Mouse (Mus musculus): ENCODE results near the gene Ipo9. TPM values are rescaled to one million over a fixed set of nuclear protein-coding genes. Genes with fewer than 3 reads are reported as not detected.

The Ipo9 gene
- polyA plus RNA-seq (2014; fragmentation: Nextera tagmentation; extraction: Ambion mirVana), result 176 and 217 TPM in 2 replicates

DNA sequence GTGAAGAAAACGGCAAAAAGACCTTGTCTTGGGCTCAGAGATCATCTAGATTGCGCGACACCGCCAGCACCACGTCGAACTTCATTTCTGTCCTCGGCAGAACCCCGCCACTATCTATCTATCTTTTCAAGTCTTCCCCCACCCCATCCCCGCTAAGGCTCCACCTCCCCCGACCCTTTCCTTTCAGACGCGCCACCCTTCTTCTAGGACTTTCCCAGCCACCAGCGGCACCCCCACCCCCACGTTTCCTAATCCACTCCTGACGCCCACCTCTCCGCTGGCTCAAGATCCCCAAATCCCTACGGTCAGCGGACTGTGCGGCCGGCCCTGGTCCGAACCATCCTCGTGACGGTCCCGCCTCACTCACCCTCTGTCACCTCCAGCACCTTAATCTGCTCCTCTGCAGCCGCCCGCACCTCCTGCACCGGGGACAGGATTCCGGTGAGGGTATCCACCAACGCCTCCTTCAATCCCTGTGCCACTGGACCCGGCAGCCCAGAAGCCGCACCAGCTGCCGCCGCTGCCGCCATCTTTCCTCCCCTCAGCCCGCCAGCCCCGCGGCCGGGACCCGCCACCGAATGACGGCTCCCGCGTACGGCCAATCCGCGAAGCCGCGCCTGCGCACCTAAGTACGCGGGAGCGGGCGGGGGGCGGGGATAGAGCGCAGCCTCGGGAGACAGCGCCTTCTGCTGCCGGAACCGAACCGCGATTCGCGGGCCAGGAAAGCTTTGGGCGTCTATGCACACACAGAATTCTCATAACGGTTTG, at the start of gene Ipo9:
TSS of gene Ipo9 (minus strand) at position 599 of the 768 bp plus-strand sequence.
- H3K4me3 ChIP-seq (ENCODE audit: low read depth, low read length), result peak within 1 kb of the TSS; percentile 93
- H3K36me3 ChIP-seq (ENCODE audit: control insufficient read depth, insufficient read depth, low read length), result no peaks in the 10 kb centered on the region
- H3K27me3 ChIP-seq (ENCODE audit: control insufficient read depth, insufficient read depth, low read length), result no peaks in the 10 kb centered on the region
- H3K9ac ChIP-seq (ENCODE audit: low read depth, low read length), result peak within 1 kb of the TSS; percentile 95
- H3K4me1 ChIP-seq (replicated peaks; ENCODE audit: control insufficient read depth, insufficient read depth, low read length), result peaks cover 3% of the 10 kb centered on the region; the same call in 1 of the 2 replicates
- H3K4me2 ChIP-seq (replicated peaks; ENCODE audit: low read depth, low read length), result peak within 1 kb of the TSS; percentile 50
- DNase-seq (ENCODE audit: low spot score) (peak; percentile 95), ATAC-seq (ENCODE audit: low FRiP score) (peak; percentile 96)
- WGBS, result under 1% methylated on average over 60 of the region's 65 CpGs
- H3K9me3 ChIP-seq (ENCODE audit: control insufficient read depth, low read length), result no peaks in the 10 kb centered on the region
- peak within 1 kb of the TSS; percentile 89 for H3K27ac ChIP-seq (ENCODE audit: low read depth, low read length)

DNA sequence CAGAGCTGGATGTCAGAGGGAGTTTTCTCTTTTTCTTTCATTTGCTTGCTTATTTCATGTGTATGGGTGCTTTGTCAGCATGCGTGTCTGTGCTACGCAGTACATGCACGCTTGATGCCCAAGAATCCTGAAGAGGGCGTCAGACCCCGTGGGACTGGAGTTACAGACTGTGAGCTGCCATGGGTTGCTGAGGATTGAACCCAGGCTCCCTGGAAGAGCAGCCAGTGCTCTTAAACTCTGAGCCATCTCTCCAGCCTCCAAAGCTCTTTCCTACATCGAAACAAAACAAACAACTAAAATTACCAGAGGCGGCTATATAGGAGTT, 45.2 kb upstream of the Ipo9 start:
- H3K4me1 ChIP-seq (replicated peaks; ENCODE audit: control insufficient read depth, insufficient read depth, low read length), result no peaks in the 10 kb centered on the region
- H3K4me2 ChIP-seq (replicated peaks; ENCODE audit: low read depth, low read length), result no peak overlapping the region
- H3K27ac ChIP-seq (ENCODE audit: low read depth, low read length), result no peak overlapping the region; the same call in 1 of the 2 replicates
- no peak overlapping the region for H3K4me3 ChIP-seq (ENCODE audit: low read depth, low read length)
- H3K27me3 ChIP-seq (ENCODE audit: control insufficient read depth, insufficient read depth, low read length), result no peaks in the 10 kb centered on the region
- DNase-seq (ENCODE audit: low spot score) (no peak), ATAC-seq (ENCODE audit: low FRiP score) (no peak)
- WGBS, result 97% methylated on average over 7 of the region's 7 CpGs
- H3K9ac ChIP-seq (ENCODE audit: low read depth, low read length), result no peak overlapping the region
- H3K9me3 ChIP-seq (ENCODE audit: control insufficient read depth, low read length), result no peaks in the 10 kb centered on the region
- no peaks in the 10 kb centered on the region; the same call in 1 of the 2 replicates for H3K36me3 ChIP-seq (ENCODE audit: control insufficient read depth, insufficient read depth, low read length)

DNA sequence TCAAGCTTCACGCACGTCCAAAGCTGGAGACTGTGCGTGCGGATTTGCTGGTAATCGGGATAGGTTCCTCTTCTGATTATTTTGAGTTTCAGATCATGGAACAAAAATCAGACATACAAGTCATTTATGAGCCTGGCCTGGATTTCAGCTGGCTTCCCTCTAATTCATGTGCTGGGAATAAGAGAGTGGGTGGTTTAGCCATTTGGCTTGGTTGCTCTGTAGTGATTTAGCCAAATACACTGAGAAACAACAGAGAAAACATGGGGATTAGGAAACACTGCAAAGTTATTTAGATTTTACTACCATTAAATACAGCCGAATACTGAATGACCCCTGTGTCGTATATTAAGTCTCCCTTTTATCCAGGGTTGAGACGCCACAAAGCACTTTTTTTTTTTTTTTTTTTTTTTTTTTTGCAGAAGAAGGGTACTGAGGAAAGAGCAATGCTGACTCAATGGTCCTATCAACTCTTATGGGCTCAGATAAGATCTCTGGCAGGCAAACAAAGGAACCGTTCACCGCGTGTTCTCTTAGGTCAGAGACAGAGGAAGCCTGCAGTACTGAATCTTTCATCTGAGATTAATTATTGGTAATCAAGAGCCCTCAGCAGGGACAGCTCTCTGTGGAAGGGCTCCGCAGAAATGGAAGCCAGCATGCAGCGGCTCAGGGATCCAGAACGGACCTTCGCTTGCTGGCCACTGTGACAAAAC, 44.7 kb upstream of the Ipo9 start:
- H3K4me2 ChIP-seq (replicated peaks; ENCODE audit: low read depth, low read length), result no peak overlapping the region
- no peak overlapping the region for H3K4me3 ChIP-seq (ENCODE audit: low read depth, low read length)
- H3K9me3 ChIP-seq (ENCODE audit: control insufficient read depth, low read length), result no peaks in the 10 kb centered on the region
- H3K4me1 ChIP-seq (replicated peaks; ENCODE audit: control insufficient read depth, insufficient read depth, low read length), result no peaks in the 10 kb centered on the region
- no peak for ATAC-seq (ENCODE audit: low FRiP score)
- H3K36me3 ChIP-seq (ENCODE audit: control insufficient read depth, insufficient read depth, low read length), result no peaks in the 10 kb centered on the region; the same call in 1 of the 2 replicates
- no peaks in the 10 kb centered on the region for H3K27me3 ChIP-seq (ENCODE audit: control insufficient read depth, insufficient read depth, low read length)
- no peak for DNase-seq (ENCODE audit: low spot score)
- H3K9ac ChIP-seq (ENCODE audit: low read depth, low read length), result no peak overlapping the region
- 70% methylated on average over 15 of the region's 15 CpGs for WGBS
- no peak overlapping the region for H3K27ac ChIP-seq (ENCODE audit: low read depth, low read length)

DNA sequence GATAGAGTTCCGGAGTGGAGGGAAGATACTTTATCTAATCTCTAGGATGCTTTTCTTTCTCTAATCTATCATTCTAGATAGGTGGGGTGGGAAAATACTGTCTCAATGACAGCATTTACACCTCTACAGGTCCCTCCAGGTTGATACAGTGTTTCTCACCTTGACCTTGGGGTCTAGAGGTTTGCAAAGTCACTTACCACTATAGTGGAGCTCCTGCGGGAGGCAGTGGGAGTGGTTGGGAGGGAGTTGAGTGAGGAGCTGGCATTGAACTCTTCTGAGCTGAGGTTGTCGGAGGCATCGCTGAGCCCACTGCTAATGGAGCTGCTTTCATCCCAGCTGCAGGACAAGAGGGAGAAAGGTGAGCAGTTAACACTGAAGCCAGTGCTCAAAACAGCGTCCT, 42.2 kb upstream of the Ipo9 start:
- Histone ChIP-seq H3K4me2 (replicated peaks; ENCODE audit: low read depth, low read length) (no peak overlapping the region), H3K36me3 (ENCODE audit: control insufficient read depth, insufficient read depth, low read length) (no peaks in the 10 kb centered on the region; the same call in 1 of the 2 replicates), H3K9ac (ENCODE audit: low read depth, low read length) (no peak overlapping the region), H3K4me1 (replicated peaks; ENCODE audit: control insufficient read depth, insufficient read depth, low read length) (no peaks in the 10 kb centered on the region), H3K9me3 (ENCODE audit: control insufficient read depth, low read length) (no peaks in the 10 kb centered on the region), H3K27ac (ENCODE audit: low read depth, low read length) (no peak overlapping the region), H3K4me3 (ENCODE audit: low read depth, low read length) (no peak overlapping the region), H3K27me3 (ENCODE audit: control insufficient read depth, insufficient read depth, low read length) (no peaks in the 10 kb centered on the region)
- 79% methylated on average over 5 of the region's 5 CpGs for WGBS
- DNase-seq (ENCODE audit: low spot score) (no peak), ATAC-seq (ENCODE audit: low FRiP score) (no peak)

DNA sequence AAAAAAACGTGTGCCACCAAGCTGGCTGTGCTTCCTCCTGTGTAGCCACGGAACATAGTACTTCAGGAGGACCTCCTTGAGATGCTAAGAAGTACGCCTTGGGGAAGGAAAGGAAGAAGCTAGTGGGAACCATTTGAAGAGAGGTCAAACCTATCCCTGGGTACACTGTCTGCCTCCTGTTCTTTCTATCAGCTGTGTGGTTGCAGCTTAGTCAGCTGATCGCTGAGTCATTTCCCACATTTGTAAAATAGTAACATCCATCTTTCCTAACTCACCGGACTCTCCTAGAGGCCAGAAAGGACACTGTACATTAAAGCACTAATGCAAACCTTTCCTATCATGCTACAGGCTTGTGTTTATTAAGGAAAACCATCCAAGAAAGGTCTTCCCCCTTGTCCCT, 41.4 kb upstream of the Ipo9 start:
- no peak overlapping the region for H3K4me3 ChIP-seq (ENCODE audit: low read depth, low read length)
- no peak for ATAC-seq (ENCODE audit: low FRiP score)
- H3K36me3 ChIP-seq (ENCODE audit: control insufficient read depth, insufficient read depth, low read length), result no peaks in the 10 kb centered on the region; the same call in 1 of the 2 replicates
- no peaks in the 10 kb centered on the region for H3K4me1 ChIP-seq (replicated peaks; ENCODE audit: control insufficient read depth, insufficient read depth, low read length)
- no peaks in the 10 kb centered on the region for H3K9me3 ChIP-seq (ENCODE audit: control insufficient read depth, low read length)
- DNase-seq (ENCODE audit: low spot score), result no peak
- no peak overlapping the region for H3K9ac ChIP-seq (ENCODE audit: low read depth, low read length)
- WGBS, result 94% methylated on average over 5 of the region's 5 CpGs
- H3K27me3 ChIP-seq (ENCODE audit: control insufficient read depth, insufficient read depth, low read length), result no peaks in the 10 kb centered on the region
- H3K27ac ChIP-seq (ENCODE audit: low read depth, low read length), result no peak overlapping the region
- H3K4me2 ChIP-seq (replicated peaks; ENCODE audit: low read depth, low read length), result no peak overlapping the region

GRCm38 (mm10) chr1:135470546-135470945, 40.2 kb upstream of the Ipo9 start:
- H3K9ac ChIP-seq (ENCODE audit: low read depth, low read length), result no peak overlapping the region
- WGBS, result 91% methylated on average over 13 of the region's 13 CpGs
- no peaks in the 10 kb centered on the region; the same call in 1 of the 2 replicates for H3K36me3 ChIP-seq (ENCODE audit: control insufficient read depth, insufficient read depth, low read length)
- H3K9me3 ChIP-seq (ENCODE audit: control insufficient read depth, low read length), result no peaks in the 10 kb centered on the region
- no peak overlapping the region for H3K4me3 ChIP-seq (ENCODE audit: low read depth, low read length)
- ATAC-seq (ENCODE audit: low FRiP score) (no peak), DNase-seq (ENCODE audit: low spot score) (no peak)
- H3K4me2 ChIP-seq (replicated peaks; ENCODE audit: low read depth, low read length), result no peak overlapping the region
- H3K27ac ChIP-seq (ENCODE audit: low read depth, low read length), result no peak overlapping the region
- H3K27me3 ChIP-seq (ENCODE audit: control insufficient read depth, insufficient read depth, low read length), result no peaks in the 10 kb centered on the region
- no peaks in the 10 kb centered on the region for H3K4me1 ChIP-seq (replicated peaks; ENCODE audit: control insufficient read depth, insufficient read depth, low read length)

GRCm38 (mm10) chr1:135467462-135467861, 37.2 kb upstream of the Ipo9 start:
- no peak overlapping the region for H3K4me2 ChIP-seq (replicated peaks; ENCODE audit: low read depth, low read length)
- DNase-seq (ENCODE audit: low spot score), result no peak
- WGBS, result 92% methylated on average over 5 of the region's 5 CpGs
- no peak overlapping the region for H3K4me3 ChIP-seq (ENCODE audit: low read depth, low read length)
- H3K27ac ChIP-seq (ENCODE audit: low read depth, low read length), result no peak overlapping the region
- no peaks in the 10 kb centered on the region for H3K4me1 ChIP-seq (replicated peaks; ENCODE audit: control insufficient read depth, insufficient read depth, low read length)
- H3K9ac ChIP-seq (ENCODE audit: low read depth, low read length), result no peak overlapping the region
- no peaks in the 10 kb centered on the region for H3K27me3 ChIP-seq (ENCODE audit: control insufficient read depth, insufficient read depth, low read length)
- H3K36me3 ChIP-seq (ENCODE audit: control insufficient read depth, insufficient read depth, low read length), result no peaks in the 10 kb centered on the region; the same call in 1 of the 2 replicates
- ATAC-seq (ENCODE audit: low FRiP score), result no peak
- H3K9me3 ChIP-seq (ENCODE audit: control insufficient read depth, low read length), result no peaks in the 10 kb centered on the region

- Histone ChIP-seq H3K36me3 (ENCODE audit: control insufficient read depth, insufficient read depth, low read length) (no peaks in the 10 kb centered on the region; the same call in 1 of the 2 replicates), H3K27me3 (ENCODE audit: control insufficient read depth, insufficient read depth, low read length) (no peaks in the 10 kb centered on the region)
These were observed 36.6 kb upstream of the Ipo9 start for GRCm38 (mm10) chr1:135466935-135467334.

More at GRCm38 (mm10) chr1:135466935-135467334, 36.6 kb upstream of the Ipo9 start:
- Histone ChIP-seq H3K4me3 (ENCODE audit: low read depth, low read length) (no peak overlapping the region), H3K4me1 (replicated peaks; ENCODE audit: control insufficient read depth, insufficient read depth, low read length) (no peaks in the 10 kb centered on the region), H3K4me2 (replicated peaks; ENCODE audit: low read depth, low read length) (no peak overlapping the region), H3K27ac (ENCODE audit: low read depth, low read length) (no peak overlapping the region), H3K9ac (ENCODE audit: low read depth, low read length) (no peak overlapping the region), H3K9me3 (ENCODE audit: control insufficient read depth, low read length) (no peaks in the 10 kb centered on the region)
- ATAC-seq (ENCODE audit: low FRiP score), result no peak
- 74% methylated on average over 3 of the region's 3 CpGs for WGBS
- no peak for DNase-seq (ENCODE audit: low spot score)

Measured in hindbrain, embryonic 11.5 days (tissue).